Mouse (Mus musculus) stomach, embryonic 16.5 days (tissue): Measurements from ENCODE around the gene Olfr1360. TPM values are rescaled to one million over a fixed set of nuclear protein-coding genes. Genes with fewer than 3 reads are reported as not detected.
"Not testable (repeated sequence)": the region's sequence is repeated elsewhere in the genome, so short reads cannot be mapped to it uniquely, and the experiment has no call there.

Experiments used
- ATAC-seq: fragments of 200-750 bp; cut with Nextera tagmentation; 2 replicates; pipeline ENCODE4 v1.8.0; 2017; ENCODE audit warnings: moderate number of reproducible peaks, moderate TSS enrichment; ENCODE audit not compliant: insufficient read depth, low FRiP score
- H3K27ac ChIP-seq: fragments of 300-500 bp; sonication (generic); 2 replicates; pipeline ENCODE4 v1.5.1; 2014; ENCODE audit warnings: low read length
- H3K27me3 ChIP-seq: fragments of 300-500 bp; sonication (generic); 2 replicates; pipeline ENCODE4 v1.6.1; 2014; ENCODE audit warnings: low read length, control low read depth, mixed read lengths; ENCODE audit not compliant: control insufficient read depth, insufficient read depth
- H3K36me3 ChIP-seq: fragments of 300-500 bp; sonication (generic); 2 replicates; pipeline ENCODE4 v1.6.1; 2014; ENCODE audit warnings: low read length; ENCODE audit not compliant: control insufficient read depth, insufficient read depth
- H3K4me1 ChIP-seq: fragments of 300-500 bp; sonication (generic); 2 replicates; pipeline ENCODE4 v1.6.1; 2014; ENCODE audit warnings: low read length, control low read depth, mixed read lengths; ENCODE audit not compliant: control insufficient read depth, insufficient read depth
- H3K4me2 ChIP-seq: fragments of 300-500 bp; sonication (generic); 2 replicates; pipeline ENCODE4 v1.6.1; 2014; ENCODE audit warnings: low read depth, low read length, mixed read lengths
- H3K4me3 ChIP-seq: fragments of 300-500 bp; sonication (generic); replicated peaks from 2 replicates; pipeline ENCODE4 v1.5.1; 2014; ENCODE audit warnings: mild to moderate bottlenecking, low read length
- H3K9ac ChIP-seq: fragments of 300-500 bp; sonication (generic); 2 replicates; pipeline ENCODE4 v1.6.1; 2014; ENCODE audit warnings: low read length
- H3K9me3 ChIP-seq: fragments of 300-500 bp; sonication (generic); replicated peaks from 2 replicates; pipeline ENCODE4 v1.6.1; 2016; ENCODE audit warnings: low read length, control low read depth; ENCODE audit not compliant: control insufficient read depth
- WGBS: fragments of 180-500 bp; shearing (Covaris S2); extraction: QIAGEN DNeasy Blood & Tissue Kit; methylation state at CpG from one replicate; pipeline ENCODE4 v1.1.7; 2014; 5-methylcytosine and 5-hydroxymethylcytosine counted together
- polyA plus RNA-seq: library from polyadenylated mRNA; unstranded; fragments of >200 nt; fragmentation: Nextera tagmentation; extraction: Ambion mirVana; gene quantifications from 2 replicates; pipeline ENCODE4 v1.2.1, GENCODE M21; 2015

Gene Olfr1360
- polyA plus RNA-seq, 1 experiment from 2014 or later = not detected

DNA sequence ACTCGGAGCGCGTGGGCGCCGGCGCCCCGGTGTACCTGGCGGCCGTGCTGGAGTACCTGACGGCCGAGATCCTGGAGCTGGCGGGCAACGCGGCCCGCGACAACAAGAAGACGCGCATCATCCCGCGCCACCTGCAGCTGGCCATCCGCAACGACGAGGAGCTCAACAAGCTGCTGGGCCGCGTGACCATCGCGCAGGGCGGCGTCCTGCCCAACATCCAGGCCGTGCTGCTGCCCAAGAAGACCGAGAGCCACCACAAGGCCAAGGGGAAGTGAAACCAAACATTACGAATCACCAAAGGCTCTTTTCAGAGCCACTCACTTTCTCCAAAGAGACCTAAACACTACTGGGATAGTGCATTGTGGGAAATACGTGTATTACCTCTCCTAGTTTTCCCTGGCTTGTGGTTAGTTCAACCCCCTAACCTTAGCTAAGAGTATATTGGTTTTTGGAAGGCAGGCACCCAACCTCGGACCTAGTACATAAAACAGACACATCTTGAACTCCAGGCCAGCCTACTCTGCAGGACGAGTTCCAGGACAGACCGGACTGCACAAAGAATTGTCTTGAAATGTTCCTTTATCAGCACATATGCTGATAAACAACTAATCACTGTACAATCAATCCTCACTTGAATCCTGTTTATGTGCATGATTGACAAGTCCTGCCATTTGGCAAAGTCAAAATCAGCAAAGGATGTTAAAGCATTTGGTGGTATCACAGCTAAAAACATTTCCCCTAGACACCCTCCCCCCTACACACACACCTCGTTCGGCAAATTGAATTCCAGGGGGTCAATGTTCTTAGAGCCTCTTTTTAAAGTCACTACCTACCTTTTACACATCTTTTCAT, 39.6 kb upstream of the Olfr1360 start:
- Histone ChIP-seq H3K4me2 (peak overlapping the region; percentile 83), H3K9ac (peak overlapping the region; percentile 79), H3K27ac (peak overlapping the region; percentile 97), H3K4me3 (peak overlapping the region; percentile 57), H3K4me1 (peaks cover 21% of the 10 kb centered on the region)
- WGBS = 0% methylated on average over 9 of the region's 38 CpGs
- ATAC-seq, H3K9me3 ChIP-seq, H3K36me3 ChIP-seq, H3K27me3 ChIP-seq: not testable (repeated sequence)

DNA sequence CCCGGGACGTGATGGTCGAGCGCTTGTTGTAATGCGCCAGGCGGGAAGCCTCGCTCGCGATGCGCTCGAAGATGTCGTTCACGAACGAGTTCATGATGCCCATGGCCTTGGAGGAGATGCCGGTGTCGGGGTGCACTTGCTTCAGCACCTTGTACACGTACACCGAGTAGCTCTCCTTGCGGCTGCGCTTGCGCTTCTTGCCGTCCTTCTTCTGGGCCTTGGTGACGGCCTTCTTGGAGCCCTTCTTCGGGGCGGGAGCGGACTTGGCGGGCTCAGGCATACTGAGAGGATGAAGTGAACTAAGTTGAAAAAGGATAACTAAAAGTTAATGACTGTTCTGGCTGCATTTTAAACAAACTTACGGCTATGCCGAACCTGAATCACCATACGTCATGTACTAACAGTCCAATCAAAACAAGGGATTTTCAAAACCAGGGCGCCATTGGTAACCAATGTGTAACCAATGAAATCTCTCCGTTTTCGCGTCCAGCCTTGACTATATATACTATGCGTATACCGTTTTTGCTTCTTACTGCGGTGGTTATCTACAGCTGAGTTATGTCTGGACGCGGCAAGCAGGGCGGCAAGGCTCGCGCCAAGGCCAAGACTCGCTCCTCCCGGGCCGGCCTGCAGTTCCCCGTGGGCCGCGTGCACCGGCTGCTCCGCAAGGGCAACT, 38.8 kb upstream of the Olfr1360 start, which contains the start of the genes Hist1h2bl and Hist1h2ai:
TSS of gene Hist1h2bl (minus strand) at position 280 of the 676 bp plus-strand sequence.
TSS of gene Hist1h2ai (plus strand) at position 559 of the 676 bp plus-strand sequence.
- Histone ChIP-seq H3K4me2 (peak within 1 kb of the TSS; percentile 83), H3K4me3 (peak within 1 kb of the TSS; percentile 57), H3K9ac (peak within 1 kb of the TSS; percentile 79), H3K4me1 (peaks cover 20% of the 10 kb centered on the region), H3K27ac (peak within 1 kb of the TSS; percentile 97)
- peak; percentile 95 for ATAC-seq
- not testable (repeated sequence) for H3K27me3 ChIP-seq, H3K36me3 ChIP-seq, H3K9me3 ChIP-seq
- WGBS = under 1% methylated on average over 28 of the region's 50 CpGs

- Histone ChIP-seq H3K27me3 (no peaks in the 10 kb centered on the region), H3K36me3 (no peaks in the 10 kb centered on the region), H3K27ac (peak overlapping the region; percentile 84), H3K4me1 (peaks cover 16% of the 10 kb centered on the region), H3K9ac (peak overlapping the region; percentile 73), H3K4me3 (peak overlapping the region; percentile 57), H3K4me2 (peak overlapping the region; percentile 70), H3K9me3 (no peaks in the 10 kb centered on the region)
- ATAC-seq = no peak
- 1% methylated on average over 22 of the region's 22 CpGs for WGBS
Measured at GRCm38 (mm10) chr13:21715131-21715863, 38.1 kb upstream of the Olfr1360 start.

- Histone ChIP-seq H3K36me3 (no peaks in the 10 kb centered on the region), H3K27ac (peak overlapping the region; percentile 84), H3K9me3 (no peaks in the 10 kb centered on the region), H3K9ac (peak overlapping the region; percentile 73), H3K4me2 (peak overlapping the region; percentile 70), H3K4me3 (peak overlapping the region; percentile 57), H3K27me3 (no peaks in the 10 kb centered on the region), H3K4me1 (peaks cover 16% of the 10 kb centered on the region)
- 1% methylated on average over 7 of the region's 7 CpGs for whole genome bisulfite sequencing
- ATAC-seq = no peak
Measured at GRCm38 (mm10) chr13:21714725-21715124, 37.5 kb upstream of the Olfr1360 start.

DNA sequence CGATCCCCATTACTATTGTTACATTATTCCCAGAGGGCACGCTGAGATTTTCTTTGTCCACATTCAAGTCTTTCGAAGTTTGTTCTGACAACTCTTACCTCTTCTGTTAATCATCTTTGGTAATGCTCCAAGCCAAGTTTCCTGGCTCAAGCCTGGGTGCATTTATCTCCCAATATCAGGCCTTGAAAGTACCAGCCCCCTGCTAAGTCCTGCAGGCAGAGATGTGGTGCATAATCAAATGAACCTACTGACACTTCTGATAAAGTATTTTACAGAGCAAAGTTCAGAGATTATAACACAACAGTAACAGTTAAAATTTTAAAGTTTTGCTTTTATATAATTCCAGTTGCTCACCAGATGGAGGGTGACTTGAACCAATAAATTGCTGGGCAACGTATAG, 34.5 kb upstream of the Olfr1360 start:
- WGBS = 26% methylated on average over 4 of the region's 4 CpGs
- H3K36me3 ChIP-seq = no peaks in the 10 kb centered on the region
- no peak overlapping the region for H3K27ac ChIP-seq
- peak overlapping the region; percentile 60; the same call in 1 of the 2 replicates for H3K4me3 ChIP-seq
- peak overlapping the region; percentile 23; the same call in 1 of the 2 replicates for H3K9ac ChIP-seq
- no peak for ATAC-seq
- no peaks in the 10 kb centered on the region for H3K9me3 ChIP-seq
- peak overlapping the region; percentile 63 for H3K4me2 ChIP-seq
- no peaks in the 10 kb centered on the region for H3K27me3 ChIP-seq
- peaks cover 10% of the 10 kb centered on the region for H3K4me1 ChIP-seq

GRCm38 (mm10) chr13:21710821-21711525, 33.8 kb upstream of the Olfr1360 start:
- Histone ChIP-seq H3K9me3 (no peaks in the 10 kb centered on the region), H3K36me3 (no peaks in the 10 kb centered on the region), H3K27me3 (no peaks in the 10 kb centered on the region), H3K4me1 (peaks cover 9% of the 10 kb centered on the region), H3K4me3 (peak overlapping the region; percentile 60), H3K27ac (no peak overlapping the region), H3K9ac (peak overlapping the region; percentile 62), H3K4me2 (peak overlapping the region; percentile 63)
- ATAC-seq = peak; percentile 79
- 2% methylated on average over 22 of the region's 22 CpGs for WGBS

- H3K36me3 ChIP-seq = no peaks in the 10 kb centered on the region
- H3K9me3 ChIP-seq = no peaks in the 10 kb centered on the region
- under 1% methylated on average over 32 of the region's 32 CpGs for WGBS
- peak overlapping the region; percentile 63 for H3K4me2 ChIP-seq
- peak; percentile 81 for ATAC-seq
- peaks cover 4% of the 10 kb centered on the region for H3K4me1 ChIP-seq
- H3K9ac ChIP-seq = peak overlapping the region; percentile 71
- peak overlapping the region; percentile 78 for H3K27ac ChIP-seq
- no peaks in the 10 kb centered on the region for H3K27me3 ChIP-seq
- H3K4me3 ChIP-seq = peak overlapping the region; percentile 74
Measured at GRCm38 (mm10) chr13:21710031-21710711, 33.0 kb upstream of the Olfr1360 start.

DNA sequence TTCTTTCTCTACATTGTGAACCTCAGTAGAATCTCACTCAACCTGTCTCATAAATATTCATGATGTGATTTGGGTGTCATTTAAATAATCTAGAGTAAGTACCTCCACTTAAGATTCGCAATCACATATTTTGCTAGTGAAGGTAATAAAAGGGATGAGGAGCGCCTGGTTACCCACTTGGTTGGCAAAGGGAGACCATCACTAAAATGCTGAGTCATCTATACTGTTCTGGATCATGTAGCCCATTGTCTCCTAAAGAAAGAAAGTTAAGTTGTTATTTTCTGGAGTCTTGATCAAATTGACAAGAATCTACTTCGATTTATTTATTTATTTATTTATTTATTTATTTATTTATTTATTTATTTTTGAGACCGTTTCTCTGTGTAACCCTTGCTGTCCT, 29.5 kb upstream of the Olfr1360 start:
- H3K9me3 ChIP-seq = no peaks in the 10 kb centered on the region
- H3K4me3 ChIP-seq = no peak overlapping the region
- H3K36me3 ChIP-seq = no peaks in the 10 kb centered on the region
- ATAC-seq = no peak
- H3K27ac ChIP-seq = no peak overlapping the region
- H3K4me1 ChIP-seq = no peaks in the 10 kb centered on the region
- H3K4me2 ChIP-seq = no peak overlapping the region
- 75% methylated on average over 4 of the region's 4 CpGs for WGBS
- no peak overlapping the region for H3K9ac ChIP-seq
- no peaks in the 10 kb centered on the region for H3K27me3 ChIP-seq
